In the genomic region with DNA sequence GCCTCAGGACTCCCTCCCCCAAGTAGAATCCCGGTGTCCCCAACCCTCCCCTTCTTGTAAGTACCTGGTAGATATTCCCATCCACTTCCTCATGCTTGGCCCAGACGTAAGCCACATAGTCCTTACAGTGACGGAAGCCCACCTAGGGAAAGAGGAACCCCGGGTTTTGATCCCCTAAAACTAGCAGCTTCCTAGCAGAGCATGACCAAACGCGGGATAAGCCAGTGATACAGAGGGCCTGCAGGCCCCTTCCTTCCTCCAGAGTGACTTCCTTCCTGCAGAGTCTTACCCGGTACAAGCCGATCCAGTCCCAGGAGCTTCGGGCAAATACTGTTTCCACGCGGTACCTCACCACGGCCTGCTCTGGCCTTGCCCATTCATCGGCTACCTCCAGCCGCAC, we compare ENCODE assay signal across 20 mouse cellular contexts. TPM values are rescaled to one million over a fixed set of nuclear protein-coding genes. Genes with fewer than 3 reads are reported as not detected.
"Had no signal": no experiment of that assay in that cellular context is flagged by ENCODE, and none has a peak within 500 bp of the region (broad histone marks: within the 10 kb centered on the region; RNA-seq: fewer than 3 reads in every experiment).

No protein-coding gene starts in this region.

- H3K27ac ChIP-seq: kidney, embryonic 15.5 days; left cerebral cortex, adult 2 months; limb, embryonic 12.5 days; limb, embryonic 15.5 days; liver, embryonic 15.5 days; macrophage; stomach, postnatal 0 days had no signal

- H3K27me3 ChIP-seq: kidney, embryonic 15.5 days; limb, embryonic 12.5 days; limb, embryonic 15.5 days; liver, embryonic 15.5 days had no signal

- H3K9me3 ChIP-seq: kidney, embryonic 15.5 days; limb, embryonic 12.5 days; limb, embryonic 15.5 days; liver, embryonic 15.5 days had no signal

- H3K4me3 ChIP-seq: kidney, embryonic 15.5 days; left cerebral cortex, adult 2 months; limb, embryonic 12.5 days; limb, embryonic 15.5 days; liver, embryonic 15.5 days had no signal

- H3K36me3 ChIP-seq: kidney, embryonic 15.5 days; limb, embryonic 12.5 days; limb, embryonic 15.5 days; liver, embryonic 15.5 days had no signal

- DNase-seq: kidney, adult 11 months; kidney, adult 8-10 months; kidney, postnatal 10 days; kidney, postnatal 36 days; left cerebral cortex, postnatal 4 days; lung, adult 2 months; midbrain, embryonic 14.5 days; right cerebral cortex, adult 18-20 months; right cerebral cortex, postnatal 14 days; right cerebral cortex, postnatal 4 days; thymus, adult 18-20 months; thymus, postnatal 36 days had no signal

RNA-seq across cellular contexts. Expression of gene Inpp5j, which starts 9.1 kb away (rescaled TPM):
- total RNA-seq: megakaryocyte-erythroid progenitor cell, adult 5-6 weeks had no signal

RNA-seq across cellular contexts. Expression of gene Selenom, which starts 19.0 kb away (rescaled TPM):
- total RNA-seq: megakaryocyte-erythroid progenitor cell, adult 5-6 weeks had no signal
